Mouse (Mus musculus) spleen, postnatal 14 days (tissue): Measurements from ENCODE around the gene Ostc.

Experiments used
- DNase-seq, 2 experiments: peaks; one replicate each; pipeline ENCODE4 v3.0.0; 2021 to 2022; ENCODE audit warnings: low spot score in 2 of 2

Ostc gene

DNA sequence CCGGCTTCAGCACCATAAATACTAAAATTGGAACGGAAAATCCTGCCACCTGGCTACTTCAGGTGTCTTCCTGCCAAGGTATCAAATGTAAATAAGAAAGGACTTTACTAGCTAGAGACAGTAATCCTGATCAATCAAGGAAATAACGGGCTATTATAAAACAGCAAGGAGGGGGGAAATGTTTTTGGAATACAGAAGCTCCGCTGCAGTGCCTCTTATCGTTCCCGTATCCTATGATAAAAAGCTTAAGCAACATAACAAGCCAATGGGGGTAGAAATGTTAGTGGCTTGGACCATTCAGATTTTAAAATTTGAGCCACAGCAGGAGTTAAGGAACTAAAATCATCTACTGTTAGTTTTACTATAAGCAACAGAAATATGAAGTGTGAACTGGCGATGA, 859 bp upstream of the Ostc start:
- DNase-seq: no peak

DNA sequence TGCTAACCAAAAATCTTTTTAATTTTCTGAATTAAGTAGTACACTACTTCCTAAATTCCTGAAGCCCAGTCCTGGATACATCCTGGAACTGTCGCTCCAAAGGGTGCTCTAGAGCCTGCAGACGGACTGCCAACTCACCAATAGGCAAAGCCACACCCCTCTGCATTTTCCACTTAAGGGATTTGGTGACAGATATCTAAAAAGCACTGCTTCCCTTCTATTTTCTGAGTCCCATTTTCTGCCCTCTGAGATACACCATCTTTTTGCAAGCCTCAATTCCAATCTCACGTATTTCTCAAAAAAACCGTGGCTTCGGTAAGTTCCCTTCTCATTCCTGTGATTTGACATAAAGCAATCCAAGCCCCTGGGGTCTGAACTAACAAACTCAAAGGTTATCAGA, 715 bp downstream of the Ostc start:
- DNase-seq: no peak

DNA sequence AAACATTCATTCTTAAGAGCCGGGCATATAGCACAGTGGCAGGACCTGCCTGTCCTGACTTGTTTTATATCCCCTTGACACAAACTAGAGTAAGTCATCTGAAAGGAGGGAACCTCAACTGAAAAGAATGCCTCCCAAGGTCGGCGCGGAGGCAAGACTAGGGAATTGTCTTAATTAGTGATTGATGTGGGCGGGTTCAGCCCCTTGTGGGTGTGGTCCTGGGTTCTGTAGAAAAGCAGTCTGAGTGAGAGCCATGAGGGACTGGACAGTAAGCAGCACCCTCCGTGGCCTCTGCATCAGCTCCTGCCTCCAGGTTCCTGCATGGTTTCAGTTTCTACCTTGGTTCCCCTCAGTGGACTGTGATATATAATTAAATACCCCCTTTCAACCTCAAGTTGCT, 7.0 kb downstream of the Ostc start:
- DNase-seq: no peak

DNA sequence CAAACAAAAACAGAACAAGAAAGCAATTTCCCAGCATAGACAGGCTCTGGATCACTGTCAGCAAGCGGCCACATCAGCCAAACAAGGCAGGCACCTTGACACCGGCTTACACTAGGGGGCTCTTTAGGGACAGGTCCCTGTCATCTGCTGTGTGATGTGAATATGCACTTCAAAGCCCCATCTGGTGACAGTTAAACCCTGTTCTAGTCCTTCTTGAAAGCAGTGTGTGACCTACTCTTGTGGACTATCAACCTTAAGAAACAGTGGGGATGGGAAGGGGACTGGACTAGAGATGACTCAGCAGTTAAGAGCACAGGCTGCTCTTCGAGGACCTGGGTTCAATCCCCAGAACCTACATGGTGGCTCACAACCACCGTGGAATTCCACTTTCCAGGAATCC, 11.6 kb downstream of the Ostc start:
- DNase-seq: no peak

DNA sequence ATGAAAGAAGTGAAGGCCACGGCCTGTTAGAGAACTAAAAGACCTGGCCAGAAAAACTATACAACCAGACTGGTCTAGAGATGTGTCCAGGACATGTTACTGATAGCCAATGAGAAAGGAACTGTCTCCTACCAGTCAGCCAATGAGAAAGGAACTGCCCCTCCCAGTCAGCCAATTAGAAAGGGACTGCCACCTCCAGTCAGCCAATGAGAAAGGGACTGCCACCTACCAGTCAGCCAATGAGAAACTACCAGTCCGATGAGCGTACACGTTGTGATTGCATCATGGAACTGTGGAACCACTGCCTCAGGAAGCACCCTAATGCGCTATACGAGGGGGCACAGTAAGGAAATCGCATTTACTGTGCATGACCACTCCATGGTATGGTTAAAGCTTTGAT, 14.5 kb downstream of the Ostc start:
- no peak for DNase-seq

DNA sequence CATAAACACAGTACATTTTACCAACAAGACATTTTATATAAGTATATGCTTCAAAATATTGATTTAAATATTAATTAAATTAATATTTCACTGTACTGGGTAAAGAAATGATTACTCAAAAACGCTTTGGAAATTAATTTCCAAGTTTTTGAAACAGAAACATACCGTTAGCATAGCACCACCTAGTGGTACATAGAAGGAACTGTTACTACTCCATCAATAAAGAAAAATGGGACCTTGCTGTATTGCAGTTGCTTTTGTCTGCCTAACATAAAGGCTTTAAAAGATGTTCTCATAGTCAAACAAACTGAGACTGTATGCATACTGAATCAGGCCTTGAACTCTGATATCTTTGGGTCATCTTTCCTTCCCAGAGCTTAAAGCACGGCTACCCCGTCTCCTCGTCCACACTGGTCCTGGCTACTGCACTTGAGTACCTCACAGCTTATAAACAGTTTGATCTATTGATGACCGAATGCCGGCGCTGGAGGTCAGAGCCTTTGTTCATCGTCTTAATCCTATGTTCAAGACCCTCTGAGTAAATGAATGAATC, 15.1 kb downstream of the Ostc start:
- no peak for DNase-seq

DNA sequence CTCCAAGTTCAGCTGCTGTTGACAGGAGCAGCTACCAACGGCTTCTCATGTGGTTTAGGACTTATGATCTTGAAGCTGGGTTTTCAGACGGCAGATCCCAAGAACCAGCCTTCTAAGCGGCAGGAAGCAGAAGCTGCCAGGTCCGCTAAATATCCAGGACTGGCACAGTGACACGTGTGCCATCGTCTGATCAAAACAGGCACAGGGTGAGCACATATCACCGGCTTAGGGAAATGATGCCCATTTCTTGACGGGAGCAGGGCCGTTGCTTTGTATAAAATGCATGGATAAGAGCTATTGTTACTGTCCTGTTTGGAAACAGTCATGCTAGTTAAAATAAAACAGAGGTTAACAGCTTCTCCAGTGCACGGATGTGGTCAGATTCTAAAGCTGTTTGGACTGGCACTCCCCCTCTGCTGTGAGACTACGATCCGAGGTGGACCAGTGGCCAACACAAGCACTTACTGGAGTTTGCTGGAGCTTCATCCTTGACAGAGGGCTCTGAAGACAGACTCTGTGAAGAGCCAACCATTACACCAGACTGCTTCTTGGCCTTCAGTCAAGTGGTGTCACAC, 17.6 kb downstream of the Ostc start:
- no peak for DNase-seq

DNA sequence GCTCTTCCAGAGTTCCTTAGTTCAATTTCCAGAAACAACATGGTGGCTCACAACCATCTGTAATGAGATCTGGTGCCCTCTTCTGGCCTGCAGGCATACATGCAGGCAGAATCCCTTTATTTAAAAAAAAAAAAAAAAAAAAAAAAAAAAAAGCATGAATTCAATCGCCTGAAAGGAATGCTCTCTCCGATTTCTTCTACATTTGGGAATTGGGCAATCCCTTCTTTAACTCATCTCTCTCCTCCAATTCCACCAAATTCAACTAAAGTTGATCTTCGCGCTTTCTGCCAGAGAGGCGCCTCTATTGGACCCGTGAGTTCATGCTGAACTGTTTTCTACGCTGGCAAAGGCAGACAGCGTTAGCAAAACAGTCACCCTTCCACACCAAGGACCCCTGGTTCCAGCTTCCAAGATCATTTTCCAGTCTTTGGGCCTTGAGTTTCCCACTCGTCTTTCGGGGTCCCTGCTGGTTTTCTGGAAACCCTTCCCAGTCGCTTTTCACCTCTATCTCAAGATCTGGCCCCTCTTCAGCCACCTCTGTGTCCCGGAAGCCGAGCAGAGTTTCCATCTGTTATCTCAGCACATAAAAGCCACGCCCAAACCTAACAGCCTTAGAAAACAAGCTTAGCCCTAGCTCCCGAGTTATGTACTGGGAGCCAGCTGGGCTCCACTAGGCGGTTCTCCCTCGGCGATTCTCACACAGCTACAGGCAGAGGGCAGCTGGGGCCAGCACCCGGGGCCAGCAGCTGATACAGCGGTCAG, 18.2 kb downstream of the Ostc start:
- peak in 1 of 2 experiments; percentile 6 for DNase-seq

DNA sequence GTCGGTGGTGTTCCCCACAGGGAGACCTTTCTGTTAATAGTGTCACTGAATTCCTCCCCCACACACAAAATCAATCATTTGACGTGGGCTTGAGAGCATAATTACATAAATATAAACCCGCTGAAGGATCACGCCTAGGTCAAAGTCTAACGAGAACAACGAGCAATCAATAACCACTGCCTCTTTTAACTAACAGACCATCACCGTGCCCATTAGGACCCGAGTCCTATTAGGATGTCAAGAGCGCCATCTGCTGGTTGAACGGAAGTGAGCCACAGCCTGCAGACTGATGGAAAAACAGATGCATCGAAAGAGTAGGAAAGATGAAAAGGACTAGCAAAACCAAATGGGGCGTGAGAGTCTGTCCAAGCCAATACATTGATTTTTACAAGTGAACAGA, 19.6 kb downstream of the Ostc start:
- peak; percentile 22 to 65 for DNase-seq

DNA sequence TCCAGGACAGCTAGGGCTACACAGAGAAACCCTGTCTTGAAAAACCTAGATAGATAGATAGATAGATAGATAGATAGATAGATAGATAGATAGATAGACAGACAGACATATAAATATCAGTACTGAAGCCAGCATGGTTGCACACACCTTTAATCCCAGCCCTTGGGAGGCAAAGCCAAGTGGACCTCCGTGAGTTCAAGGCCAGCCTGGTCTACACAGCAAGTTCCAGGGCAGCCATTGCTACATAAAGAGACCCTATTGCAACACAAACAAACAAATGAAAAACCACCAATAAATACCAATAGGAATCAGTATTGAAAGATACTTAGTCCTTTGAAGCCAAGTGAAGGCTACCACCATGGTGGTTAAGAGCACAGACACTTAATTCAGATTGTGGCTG, 22.2 kb downstream of the Ostc start:
- no peak for DNase-seq

DNA sequence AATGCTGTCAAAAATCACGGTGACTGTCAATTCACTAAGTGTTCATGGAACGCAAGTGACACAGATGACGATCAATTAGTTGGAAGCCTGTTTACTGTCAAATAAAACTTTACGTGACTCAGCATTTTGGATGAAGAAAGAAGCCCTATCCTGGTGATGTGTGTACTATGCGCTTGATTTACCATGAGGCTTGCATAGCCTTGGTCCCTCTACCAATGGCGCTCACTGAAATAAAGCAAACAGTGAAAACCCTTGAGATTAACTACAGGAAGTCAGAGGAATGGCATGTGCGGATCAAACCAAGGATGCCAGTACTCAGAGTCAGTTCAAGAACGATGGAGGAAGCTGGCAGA, 24.3 kb downstream of the Ostc start:
- DNase-seq: no peak

DNA sequence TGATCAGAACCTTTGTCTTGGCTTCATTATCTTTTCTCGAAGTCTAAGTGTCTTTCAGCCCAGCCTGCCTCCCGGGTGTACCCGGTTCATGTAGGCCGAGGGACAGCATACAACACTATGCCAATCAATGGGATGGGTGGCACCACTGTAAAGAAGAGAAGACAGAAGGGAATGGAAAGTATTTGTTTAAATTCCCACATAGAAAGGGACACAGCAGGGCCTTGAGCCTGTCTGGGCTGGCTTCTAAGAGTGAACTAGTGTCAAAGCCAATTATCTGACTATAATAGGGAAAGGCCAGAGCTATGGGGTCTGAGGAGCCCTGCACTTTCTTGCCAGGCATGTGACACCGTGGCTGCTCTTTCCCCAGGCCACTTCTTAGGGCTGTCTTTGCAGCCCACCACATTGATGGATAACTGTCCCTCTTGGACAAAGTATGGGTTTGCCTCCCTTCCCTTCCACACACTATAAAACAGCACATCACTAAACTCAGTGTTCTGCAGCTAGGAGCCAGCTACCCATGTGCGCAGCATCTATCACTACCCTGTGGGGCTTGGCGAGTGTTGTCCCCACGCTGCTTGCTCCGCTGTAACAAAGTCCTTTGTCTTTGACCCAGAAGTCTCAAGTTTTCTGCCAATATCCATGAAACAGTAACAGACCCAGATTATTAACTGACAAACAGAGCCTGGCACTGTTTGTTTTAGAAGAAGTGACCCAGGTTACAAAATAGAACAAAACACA, 24.8 kb downstream of the Ostc start:
- no peak for DNase-seq

DNA sequence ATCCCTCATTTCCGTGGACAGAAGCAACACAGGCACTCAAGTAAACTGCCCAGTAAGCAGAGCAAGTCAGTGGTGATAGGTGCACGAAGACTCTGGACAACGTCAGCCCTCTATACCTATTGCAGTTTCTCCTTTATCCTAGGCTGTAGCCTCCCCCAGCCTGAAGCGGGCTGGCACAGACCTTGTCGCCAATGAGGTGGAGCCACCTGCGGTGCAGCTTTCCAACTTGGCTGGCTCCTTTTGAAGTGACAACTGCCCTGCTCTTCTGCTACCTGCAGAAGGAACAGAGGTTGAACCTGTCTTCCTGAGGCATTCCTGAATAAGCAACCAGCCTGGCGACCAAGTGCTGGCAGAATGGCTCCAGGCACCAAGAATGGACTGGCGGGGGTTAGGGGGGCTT, 25.4 kb downstream of the Ostc start:
- DNase-seq: no peak

DNA sequence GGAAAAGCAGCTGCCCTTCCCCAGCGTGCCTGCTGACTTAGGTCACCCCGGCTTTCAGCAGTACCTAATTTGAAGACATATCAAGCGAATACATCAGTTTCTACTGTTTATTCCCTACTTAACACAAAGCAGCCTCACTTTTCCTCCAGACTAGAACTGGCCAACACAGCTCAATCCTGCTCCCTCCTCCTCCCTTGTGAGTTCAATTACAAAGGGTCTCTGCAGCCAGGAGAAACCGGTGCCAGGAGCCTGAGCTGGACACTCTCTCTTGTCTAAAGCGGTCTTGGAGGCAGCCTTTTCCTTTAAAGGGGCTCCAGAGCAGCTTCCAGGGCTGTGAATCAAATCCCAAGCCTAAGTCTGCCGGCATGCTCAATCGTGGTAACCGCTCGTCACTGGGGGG, 27.1 kb downstream of the Ostc start:
- no peak for DNase-seq

DNA sequence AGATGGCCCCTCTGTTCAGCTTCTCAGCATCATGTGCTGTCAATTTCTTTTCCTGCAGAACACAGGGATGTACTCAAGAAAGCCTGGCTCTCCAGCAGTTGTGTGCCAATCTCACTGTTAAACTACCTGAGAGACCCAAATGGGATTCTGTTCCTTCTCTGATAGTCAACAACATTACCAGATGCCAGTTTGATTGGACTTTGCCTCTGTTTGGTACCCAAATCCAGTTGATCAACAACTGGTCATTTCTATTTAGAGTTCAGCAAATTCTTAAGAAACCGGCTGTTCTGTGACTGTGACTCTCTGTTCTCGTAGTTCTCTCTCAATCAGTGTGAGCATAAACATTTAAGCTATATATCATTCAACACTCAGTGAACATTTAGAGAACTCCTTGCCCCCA, 28.0 kb downstream of the Ostc start:
- no peak for DNase-seq

DNA sequence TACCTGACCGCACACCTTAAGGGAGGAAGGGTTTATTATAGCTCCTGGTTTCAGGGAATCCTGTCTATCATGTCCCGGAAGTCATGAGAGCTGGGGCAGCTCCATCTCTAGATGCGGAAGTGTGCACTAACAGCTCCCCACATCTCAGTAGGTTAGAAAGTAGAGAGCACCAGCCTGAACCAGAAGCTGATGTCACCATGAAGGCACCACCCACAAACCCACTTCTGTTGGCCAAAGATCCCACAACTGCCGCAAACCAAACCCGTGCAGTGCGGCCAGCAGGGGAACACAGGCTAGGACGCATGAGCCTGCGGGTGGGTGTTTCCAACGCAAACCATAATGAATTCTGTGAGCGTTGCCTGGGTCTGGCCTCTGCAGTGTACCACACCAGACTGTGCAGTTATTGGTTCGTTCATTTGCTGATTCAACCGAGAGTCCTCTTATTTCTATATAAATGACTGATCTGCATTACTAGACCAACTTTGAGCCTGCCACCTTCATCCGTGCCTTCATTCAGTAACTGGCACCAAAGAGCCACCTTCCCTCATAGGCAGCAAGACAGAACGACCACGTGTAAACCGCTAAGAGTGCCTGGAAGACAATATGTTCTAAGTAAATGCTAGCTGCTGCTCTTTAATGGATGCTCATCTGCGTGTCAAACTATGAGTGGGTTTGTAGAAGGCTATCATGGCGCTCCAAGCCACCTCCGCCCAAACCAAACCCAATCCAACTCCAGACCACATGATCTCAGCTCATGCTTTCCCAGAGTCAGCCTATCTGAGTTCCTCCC, 31.4 kb downstream of the Ostc start:
- DNase-seq: no peak

DNA sequence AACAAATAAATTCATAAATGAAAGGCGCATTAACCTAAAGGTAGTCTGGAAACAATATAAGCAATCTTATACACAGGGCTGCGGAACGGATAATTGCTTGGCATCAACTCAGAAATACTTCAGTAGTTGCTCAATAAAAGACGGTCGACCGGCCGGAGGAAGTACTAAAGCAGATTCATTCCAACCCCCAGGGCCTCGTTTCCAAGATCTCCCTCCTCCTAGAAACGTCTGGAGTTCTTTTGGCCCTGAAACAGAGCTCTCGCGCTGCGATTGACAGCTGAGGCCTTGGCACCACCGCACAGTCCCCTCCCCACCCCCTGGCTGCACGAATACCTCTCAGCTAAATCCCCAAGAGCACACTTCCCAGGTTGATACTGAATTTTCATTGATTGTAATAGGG, 38.0 kb downstream of the Ostc start:
- DNase-seq: no peak

DNA sequence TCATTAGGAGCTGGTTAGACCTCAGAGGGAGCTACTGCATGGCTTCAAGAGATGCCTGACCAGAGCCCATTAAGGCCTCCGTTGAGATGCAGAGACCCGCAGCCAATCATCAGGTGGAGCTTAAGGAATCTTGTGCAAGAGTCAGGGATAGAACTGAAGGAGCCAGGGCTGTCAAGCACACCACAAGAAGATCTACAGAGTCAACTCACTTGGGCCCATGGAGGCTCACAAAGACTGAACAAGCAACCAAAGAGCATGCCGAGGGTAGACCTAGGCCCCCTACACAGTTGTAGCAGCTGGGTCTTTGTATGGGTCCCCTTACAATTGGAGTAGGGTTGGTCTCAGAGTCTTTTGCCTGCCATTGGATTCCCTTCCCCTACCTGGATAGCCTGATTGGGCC, 46.7 kb downstream of the Ostc start:
- no peak for DNase-seq

DNA sequence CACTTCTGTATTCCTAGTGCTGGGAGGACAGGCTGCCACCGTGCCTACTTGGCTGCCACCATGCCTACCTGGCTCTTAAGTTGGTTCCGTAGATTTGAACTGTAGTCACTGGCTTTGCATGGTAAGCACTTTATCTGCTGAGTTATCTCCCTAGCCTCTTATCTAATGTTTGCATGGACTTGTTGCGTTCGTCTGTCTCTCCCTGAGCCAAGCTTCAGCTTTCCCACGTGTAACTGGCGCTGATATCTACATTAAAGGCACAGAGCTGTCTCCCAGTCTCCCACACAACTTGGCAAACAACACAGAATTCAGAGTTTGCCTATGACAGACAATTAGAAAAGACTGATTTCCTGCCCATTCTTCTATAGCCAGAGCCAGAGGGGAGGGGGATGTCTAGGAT, 48.6 kb downstream of the Ostc start:
- no peak for DNase-seq

DNA sequence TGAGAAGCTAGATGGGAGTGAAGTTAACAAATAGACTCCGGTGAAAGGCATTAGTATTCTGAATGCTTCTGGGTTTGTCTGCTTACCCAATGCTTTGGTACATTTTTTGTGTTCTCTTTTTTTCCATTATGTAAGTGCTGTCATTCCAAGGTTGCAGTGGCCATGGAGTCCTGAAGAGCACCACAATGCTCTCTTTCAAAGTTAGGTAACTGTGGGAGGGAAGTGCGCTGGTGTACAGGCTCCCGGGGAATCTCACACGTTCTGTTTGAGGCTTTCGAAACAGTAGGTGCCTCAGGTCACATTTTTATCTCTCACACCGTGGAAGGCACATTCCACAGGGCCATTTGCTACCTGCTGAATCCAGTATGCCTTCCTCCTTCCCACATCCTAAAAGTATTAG, 59.7 kb downstream of the Ostc start:
- no peak for DNase-seq

DNA sequence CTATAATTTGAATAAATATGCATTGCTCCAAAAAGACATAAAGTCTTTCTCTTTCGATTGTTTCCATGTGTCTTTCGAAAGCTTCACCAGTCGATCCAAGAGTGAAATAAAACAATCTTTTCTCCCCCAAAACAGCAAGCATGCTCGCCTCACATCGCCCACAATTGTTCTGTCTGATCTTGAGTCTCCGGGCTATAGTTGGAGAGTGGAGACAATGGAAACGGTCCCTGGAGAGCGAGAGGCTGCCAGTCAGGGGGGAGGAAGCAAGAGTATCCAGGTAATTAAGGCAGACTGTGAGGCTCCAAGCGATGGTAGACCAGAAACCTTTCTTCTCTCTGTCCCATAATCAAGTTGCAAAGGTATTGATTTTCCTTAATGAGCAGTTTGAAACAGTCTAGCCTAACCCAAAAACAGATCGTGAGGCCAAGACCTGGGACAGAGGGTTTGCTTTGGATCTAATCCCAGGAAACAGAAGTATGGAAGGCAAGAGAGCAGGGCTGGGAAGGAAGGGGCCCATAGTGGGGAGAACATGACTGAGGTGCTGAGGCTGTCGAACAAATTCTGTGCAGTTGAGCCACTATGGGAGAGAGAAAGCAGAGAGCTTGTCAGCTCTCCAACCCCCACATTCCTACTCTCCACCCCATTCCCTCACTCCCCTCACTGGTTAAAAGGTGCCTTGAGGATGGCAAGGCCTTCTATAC, 63.0 kb downstream of the Ostc start:
- no peak for DNase-seq
